Mouse (Mus musculus): ENCODE data around the gene Yap1.

The Yap1 gene

DNA sequence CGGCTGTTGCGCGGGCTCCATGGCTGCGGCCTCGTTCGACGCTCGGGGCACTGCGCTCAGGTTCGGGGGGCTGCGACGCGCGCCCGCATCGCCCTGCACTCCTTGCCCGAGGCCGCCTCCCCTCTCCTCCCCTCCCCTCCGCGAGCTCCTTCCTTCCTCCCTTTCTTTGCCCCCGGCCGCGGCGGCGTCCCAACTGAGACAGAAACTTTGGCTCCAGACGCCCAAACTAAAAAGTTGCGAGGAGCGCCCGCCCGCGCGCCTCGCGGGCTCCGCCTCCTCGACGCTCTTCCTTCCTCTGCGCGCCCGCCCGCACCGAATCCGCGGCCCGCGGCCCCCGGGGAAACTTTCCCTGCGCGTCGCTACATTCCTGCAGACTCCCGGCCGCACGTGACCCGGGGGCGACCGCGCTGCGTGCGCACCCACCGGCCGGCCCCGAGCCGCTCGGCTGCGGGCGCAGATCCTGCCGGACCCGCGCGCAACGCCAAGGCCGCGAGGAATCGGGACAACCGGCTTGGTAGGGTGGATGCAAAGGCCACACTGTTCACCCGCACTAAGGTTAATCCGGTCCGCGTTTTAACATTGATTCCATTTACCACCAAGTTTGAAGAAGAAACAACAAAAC lies at the start of gene Yap1:
Yap1 (minus strand) TSS at position 227 of the 622 bp plus-strand sequence.
- peak; percentile 57 for DNase-seq (ENCODE audit: extremely low spot score, low read depth, low spot score)

DNA sequence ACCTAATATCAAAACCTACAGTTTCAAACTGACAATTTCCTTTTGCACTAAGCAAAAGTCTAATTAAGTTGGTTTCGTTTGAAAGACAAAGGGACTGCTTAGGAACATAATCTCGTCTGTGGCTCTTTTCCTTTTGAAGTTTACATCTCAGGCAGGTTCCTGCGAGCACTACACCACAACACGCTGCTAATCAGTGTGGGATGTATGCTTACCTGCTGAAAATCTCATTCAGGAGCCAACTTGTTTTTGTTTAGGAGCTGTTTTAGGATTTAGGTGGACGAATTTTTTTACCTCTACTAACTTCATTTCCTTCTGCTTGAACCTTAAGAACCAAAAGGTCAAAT lies 38.6 kb upstream of the Yap1 start:
- DNase-seq (ENCODE audit: extremely low spot score, low read depth, low spot score) = no peak

DNA sequence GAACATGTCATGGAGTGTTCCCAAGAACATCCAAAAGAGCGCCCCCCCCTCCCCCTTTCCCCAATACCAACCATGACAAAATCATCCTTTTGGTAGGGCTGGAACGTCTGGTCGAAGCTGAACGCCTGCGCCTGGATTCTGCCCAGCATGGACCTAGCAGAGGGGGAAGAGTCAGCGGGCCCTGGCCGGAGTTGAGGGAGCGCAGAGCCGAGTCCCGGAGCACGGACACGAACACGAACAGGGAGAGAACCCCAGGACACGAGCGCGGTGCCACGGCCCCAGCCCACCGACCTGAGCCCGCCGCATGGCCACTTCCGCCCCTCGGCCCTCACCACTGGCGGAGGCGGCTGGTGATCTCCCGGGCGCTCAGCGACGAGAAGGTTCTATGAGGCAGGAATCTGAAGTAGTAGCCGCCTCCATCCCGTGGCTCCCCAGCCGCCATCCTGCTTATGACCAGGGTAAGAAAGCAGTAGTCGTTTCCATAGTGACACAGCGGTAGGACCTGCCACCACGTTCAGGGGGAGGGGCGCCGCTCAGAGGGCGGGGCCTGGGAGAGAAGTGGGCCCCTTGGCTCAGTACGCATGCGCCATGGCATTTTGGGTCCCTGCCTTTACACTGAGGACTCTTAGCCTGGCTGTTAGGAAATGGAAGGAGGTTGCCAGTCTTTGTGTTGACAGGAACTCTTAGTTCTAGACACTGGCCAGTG lies 38.1 kb upstream of the Yap1 start, which contains the start of gene Cfap300:
Cfap300 (minus strand) TSS at position 486 of the 706 bp plus-strand sequence.
- peak; percentile 93 for DNase-seq (ENCODE audit: extremely low spot score, low read depth, low spot score)

DNA sequence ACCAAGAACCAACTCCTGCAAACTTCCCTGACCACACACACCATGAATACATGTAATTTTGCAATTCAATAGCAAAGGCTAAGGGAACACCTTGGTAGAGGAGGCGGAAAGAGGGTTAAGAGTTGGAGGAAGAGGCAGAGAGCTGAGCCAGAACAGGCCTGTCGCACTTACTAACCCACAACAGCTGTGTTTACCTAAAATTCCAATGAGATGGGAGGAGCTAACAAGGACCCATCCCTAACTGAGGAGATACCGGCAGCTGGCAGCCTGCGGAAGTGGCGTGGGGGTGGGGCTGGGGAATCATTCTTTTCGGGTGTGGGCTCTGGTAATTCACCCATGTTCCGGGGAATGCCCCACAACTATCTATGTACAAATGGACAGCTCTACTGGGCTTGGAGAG lies 31.1 kb upstream of the Yap1 start:
- no peak for DNase-seq (ENCODE audit: extremely low spot score, low read depth, low spot score)

DNA sequence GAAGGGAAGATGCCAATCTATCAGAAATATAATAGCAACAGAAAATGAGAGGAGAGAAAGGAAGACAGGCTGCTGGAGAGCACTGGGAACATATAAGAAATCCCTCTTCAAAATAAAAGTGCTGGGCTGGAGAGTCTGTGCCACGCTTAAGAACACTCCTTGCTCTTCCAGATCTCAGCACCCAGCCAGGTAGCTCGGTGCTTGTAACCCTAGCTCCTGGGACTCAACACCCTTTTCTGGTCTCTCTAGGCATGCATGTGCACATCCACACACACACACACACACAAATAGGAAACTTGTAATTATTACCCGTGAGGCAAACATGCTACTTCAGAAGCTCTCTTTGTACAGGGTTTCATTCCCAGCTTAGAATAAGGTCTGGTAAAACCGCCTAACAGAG lies 30.7 kb upstream of the Yap1 start:
- no peak for DNase-seq (ENCODE audit: extremely low spot score, low read depth, low spot score)

DNA sequence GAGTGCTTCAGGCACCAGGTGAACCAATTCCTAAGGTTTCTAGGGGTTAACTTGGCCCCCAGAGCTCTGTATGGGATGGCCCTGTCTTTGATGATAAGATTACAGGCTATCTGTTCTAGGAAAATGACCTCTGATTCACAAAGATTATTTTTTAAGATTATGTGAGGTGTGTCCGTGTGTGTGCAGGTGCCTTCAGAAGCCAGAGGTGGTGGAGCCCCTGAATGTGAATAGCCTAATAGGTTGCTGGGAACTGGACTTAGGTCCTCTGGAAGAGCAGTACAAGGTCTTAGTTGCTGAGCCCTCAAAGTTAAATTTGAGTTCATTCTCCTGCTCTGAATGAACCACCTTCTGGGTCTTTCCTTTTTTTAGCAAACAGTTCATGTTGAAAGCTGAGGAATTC lies 29.7 kb upstream of the Yap1 start:
- DNase-seq (ENCODE audit: extremely low spot score, low read depth, low spot score) = no peak

DNA sequence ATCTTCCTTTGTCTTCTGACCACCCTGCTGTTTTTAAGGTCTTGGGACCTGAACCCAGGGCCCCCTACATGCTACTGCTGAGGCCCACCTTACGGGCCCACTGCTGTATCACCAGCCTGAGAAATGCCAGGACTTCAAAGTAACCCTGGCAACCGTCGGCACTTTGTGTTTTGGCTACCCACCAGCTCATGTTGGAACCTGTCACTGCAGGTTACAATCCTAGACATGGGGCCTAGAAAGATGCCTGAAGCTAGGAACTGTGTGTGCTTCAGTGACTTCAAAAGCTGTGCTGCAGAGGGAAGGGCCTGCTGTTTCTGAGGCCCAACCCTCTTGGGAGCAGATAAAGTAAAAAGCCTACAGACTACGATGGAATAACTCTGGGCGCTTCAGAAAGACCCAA lies 28.5 kb upstream of the Yap1 start:
- no peak for DNase-seq (ENCODE audit: extremely low spot score, low read depth, low spot score)

DNA sequence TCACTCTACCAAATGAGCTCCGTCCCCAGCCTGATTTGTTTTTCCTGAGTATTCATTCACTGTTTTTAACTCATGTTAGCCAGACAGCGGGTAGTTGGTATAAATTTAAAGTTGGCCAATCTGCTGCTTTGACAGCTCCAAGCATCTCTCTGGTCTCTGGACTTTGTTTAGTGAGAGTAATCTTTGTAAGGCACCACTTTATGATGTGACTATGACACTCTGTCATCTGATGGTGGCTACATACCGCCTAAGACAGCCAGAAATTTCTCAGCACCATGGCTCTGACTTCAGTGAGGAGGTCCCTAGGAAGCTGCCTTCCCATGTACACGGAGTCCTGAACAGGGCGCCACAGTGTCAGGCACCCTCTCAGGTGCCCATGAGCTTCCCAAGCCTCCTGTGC lies 14.2 kb upstream of the Yap1 start:
- no peak for DNase-seq (ENCODE audit: extremely low spot score, low read depth, low spot score)

DNA sequence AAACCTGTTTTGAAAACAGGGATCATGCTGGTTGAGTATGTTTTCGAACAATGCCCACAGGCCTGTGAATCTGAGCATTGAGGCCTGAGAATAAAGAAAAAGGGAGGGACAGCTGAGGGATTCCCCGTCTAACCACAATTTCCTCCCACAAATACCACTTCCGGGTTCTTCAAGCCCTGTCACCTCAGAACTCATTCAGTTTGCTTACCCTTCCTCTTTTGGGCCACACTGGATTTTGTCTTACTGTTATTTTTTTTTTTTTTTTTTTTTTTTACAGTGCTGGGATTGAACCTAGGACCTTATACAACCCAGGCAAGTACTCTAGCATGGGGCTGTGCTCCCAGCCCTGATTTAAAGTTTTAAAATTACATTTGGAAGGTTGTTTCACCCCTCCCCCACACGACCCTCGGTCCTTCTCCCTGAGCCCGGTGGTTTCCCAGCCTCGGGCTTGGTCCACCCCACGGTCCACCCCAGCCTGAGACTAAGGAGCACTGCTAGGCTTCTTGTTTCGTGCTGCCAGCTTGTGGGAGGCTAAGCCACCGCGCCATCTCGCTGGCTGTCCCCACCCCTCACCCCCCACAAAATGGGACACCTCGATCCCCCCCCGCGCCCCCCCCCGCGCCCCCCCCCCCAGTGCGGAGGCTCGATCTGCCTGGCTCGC lies 13.0 kb upstream of the Yap1 start:
- no peak for DNase-seq (ENCODE audit: extremely low spot score, low read depth, low spot score)

DNA sequence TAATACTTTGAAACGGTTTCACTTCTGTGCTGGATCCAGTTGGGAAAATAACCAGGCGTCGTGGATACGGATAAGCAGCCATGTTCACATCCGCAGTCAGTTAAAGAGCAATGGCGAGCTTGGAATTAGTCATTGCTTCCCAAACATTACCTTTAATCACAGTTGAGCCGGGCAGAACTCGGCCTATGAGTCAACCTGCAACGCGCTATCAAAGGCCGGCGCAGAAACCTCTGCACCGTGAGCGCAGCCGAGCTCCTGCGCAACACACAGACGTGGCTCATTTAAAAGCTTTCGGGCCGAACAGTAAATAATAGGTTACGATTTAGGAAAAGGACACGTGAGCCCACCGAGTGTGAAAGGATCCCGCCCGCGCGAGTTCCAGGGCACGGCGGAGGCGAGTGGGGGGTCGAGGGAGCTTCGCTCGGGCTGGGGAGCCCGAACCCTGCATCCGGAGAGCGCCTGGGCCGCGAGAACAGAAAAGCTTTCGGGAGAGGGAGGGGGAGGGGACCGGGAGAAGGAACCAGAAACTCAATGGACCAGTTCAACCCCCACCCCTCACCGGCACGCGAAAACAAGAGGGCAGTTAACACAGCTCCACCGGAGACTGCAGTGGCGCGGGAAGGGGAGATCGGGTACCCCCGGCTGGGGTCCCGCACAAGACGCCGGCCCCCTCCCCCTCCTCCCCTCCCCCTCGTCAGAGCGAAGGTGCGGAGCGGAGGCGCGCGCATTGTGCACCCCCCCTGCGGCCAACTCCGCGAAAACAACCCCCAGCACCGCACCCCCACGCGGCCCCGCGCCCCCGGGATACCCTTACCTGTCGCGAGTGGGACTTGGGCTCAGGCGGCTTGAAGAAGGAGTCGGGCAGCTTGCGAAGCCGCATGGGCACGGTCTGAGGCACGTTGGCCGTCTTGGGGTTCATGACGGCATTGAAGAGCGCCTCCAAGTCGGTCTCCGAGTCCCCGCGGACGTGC lies 810 bp downstream of the Yap1 start:
- DNase-seq (ENCODE audit: extremely low spot score, low read depth, low spot score) = no peak

DNA sequence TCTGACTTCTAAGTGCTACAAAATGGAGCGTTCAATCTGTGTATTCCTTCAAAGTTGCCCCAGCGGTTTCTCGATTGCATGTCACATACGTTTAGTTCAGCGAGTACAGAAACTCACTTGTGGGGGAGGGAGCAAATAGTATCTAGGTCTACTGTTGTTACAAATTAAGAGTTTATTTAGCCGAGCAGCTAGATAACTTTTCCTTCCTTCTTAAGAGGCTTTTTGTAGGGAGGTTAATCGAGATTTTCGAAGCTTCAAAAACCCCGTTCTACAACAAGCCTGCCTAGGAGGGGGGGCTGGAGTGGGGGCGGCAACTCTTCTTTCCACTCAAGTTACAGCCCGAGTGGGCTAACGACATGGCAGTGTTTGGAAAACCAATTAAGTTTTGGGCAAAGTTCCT lies 1.6 kb downstream of the Yap1 start:
- DNase-seq (ENCODE audit: extremely low spot score, low read depth, low spot score) = no peak

DNA sequence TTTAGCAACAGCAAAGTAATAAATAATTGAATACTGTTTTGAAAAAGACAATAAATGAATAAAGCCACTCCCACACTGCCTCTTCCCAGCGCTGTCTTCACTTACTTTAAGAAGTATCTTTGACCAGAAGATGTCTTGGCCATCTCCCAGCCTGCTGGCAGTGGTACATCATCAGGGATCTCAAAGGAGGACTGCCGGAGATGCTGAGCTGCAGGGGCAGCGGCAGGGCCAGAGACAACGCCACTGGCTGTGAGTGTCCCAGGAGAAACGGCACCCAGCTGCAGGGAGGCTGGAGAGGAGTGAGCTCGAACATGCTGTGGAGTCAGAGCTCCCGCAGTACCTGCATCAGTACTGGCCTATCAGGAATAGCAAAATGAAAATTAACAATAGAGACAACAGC lies 3.0 kb downstream of the Yap1 start:
- DNase-seq (ENCODE audit: extremely low spot score, low read depth, low spot score) = no peak

DNA sequence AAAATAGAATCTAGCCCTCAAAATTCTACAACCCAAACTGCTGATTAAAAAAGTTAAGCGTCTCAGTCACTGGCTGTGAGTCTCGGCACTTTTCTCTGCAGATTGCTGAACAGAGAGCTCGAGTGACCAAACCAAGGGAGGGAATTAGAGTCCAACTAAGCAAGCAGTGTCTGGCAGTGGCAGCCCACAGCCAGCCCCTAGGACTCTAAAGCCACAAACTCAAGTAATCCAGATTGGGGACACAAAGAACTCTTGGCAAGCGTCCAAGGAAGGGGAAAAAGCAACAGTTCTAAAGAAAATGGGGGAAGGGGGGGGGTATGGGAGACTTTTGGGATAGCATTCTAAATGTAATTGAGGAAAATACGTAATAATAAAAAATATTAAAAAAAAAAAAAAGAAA lies 10.1 kb downstream of the Yap1 start:
- no peak for DNase-seq (ENCODE audit: extremely low spot score, low read depth, low spot score)

DNA sequence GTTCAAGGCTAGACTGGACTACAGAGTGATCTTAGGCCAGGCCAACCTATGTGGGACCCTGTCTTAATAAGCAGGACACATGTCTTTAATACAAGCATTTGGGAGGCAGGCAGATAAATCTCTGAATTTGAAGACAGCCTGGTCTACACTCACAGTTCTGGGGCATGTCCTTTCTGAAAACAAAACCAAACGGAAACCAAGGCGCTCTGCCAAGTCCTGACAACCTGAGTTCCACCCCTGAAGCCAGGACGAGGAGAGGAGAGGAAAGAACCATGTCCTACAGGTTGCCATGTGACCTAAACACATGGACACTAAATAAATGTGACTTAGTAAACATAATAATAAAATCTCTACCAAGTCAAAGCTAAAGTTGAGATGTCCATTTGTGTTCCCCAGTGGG lies 11.7 kb downstream of the Yap1 start:
- no peak for DNase-seq (ENCODE audit: extremely low spot score, low read depth, low spot score)

DNA sequence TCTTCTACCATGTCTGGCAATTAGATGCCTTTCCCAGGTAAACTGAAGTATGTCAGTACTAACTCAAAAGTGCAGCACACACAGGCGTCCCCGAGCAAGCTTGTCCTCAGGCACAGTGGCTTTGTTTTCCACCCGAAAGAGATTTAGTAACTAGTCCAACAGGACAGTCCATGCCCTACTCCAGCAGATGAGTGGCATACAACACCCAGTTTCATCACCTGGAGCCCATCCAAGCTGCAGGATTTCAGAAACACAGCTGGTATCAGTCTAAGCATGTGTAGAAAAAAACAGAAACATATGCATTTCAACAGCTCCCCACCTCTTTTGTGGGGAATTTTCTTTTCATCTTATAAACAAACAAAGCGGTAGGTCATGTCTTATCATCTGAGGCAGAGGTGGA lies 13.5 kb downstream of the Yap1 start:
- no peak for DNase-seq (ENCODE audit: extremely low spot score, low read depth, low spot score)

DNA sequence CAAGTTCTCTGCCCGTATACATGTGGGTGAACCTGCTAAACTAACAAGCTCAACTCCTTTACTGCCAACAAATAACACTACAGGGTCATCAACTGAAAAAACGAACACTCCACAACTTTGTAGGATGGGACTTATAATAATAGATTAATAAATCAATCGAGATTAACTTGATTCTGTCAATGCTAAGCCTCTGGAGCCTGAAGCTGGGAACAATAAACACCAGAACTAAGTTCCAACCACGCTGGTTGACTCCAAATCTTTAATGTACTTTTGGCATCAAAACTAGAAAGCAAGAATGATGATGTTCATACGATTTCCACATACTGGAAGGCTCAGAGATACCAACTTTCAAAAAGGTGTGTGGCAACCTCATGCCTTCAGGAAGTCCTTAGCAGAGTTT lies 17.3 kb downstream of the Yap1 start:
- no peak for DNase-seq (ENCODE audit: extremely low spot score, low read depth, low spot score)

DNA sequence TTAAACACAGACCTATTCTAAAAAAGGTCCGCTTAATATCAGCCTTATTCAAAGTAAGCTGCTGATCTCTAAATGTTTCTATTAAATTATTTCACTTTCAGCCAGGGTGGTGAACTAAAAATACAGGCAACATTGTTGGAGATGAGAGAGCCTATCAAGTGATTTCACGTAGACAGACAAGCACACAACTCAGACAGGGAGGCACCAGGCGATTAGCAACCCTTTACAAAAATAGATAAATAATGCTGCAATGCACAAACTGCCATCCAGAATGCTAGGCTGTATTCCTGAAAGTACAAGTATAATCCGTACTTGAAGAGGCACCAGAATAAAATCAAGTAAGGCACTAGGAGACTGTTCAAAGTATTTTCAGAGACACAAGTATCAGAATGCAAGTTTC lies 20.1 kb downstream of the Yap1 start:
- DNase-seq (ENCODE audit: extremely low spot score, low read depth, low spot score) = no peak

DNA sequence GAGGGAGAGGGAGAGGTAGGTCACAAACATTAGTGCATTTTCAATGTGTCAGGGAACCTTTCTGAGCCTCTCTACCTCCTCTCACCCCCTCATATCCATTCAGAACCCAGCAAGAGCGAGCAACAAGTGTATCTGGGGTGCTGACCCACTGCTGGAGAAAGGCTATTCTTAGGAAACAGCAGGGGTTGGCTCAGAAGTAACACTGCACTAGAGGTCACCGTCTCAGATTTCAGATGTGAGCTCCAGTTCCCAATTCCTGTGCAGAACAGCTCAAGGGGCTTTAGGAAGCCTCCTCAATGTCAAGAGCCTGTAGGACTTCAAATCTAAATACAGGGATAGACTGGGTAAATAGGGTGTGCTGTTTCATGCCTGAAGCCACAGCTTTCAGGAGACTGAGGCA lies 20.7 kb downstream of the Yap1 start:
- DNase-seq (ENCODE audit: extremely low spot score, low read depth, low spot score) = no peak

DNA sequence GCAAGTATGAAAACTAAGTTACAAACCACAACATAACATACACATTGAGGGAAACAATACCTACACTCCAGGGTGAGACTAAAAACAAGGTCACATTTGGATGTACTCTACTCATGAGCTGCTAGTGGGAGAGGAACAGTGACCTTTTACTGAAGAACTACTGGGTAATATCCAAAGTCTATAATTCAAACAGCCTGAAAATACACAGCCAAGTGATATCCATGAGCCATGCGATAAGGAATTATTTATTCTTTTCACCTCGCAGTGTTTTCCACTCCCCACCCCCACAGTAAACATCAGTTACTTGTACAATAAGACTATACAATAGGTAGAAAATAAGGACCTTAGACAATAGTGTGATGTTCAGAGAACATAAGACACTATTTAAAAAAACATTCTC lies 24.2 kb downstream of the Yap1 start:
- no peak for DNase-seq (ENCODE audit: extremely low spot score, low read depth, low spot score)

DNA sequence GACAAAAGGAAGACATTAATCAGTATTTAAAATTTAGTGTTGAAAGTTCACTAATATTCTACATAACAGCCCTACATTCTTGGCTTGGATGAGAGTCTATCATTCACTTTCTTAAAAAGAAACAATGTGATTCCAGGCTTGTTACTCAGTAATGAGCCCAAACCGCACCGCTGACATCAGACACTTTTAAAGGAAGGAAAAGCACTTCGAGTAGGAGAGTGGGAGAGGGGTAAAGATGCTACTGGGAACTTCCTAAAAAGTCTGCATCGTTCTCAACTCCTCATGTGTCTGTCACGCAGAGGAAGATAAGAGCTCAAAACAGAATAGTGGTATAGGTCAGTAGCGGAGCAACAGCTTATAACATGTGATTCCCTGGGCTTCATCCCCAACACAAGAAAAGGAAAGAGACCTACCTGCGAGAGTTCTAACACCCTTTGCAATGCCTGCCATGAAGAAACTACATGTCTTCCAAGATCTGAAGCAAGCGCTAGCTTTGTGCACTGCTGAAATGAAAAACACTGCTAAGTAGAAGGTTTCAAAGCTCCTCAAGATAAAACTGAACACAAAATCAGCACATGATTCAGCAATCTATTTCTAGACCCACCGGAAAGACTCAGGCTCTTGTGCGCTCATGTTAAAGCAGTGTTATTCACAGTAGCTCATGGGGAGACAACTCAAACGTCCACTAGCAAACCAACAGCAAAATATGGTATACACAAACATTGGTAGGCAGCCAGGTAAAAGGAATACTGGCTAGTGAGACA lies 25.1 kb downstream of the Yap1 start:
- DNase-seq (ENCODE audit: extremely low spot score, low read depth, low spot score) = no peak

DNA sequence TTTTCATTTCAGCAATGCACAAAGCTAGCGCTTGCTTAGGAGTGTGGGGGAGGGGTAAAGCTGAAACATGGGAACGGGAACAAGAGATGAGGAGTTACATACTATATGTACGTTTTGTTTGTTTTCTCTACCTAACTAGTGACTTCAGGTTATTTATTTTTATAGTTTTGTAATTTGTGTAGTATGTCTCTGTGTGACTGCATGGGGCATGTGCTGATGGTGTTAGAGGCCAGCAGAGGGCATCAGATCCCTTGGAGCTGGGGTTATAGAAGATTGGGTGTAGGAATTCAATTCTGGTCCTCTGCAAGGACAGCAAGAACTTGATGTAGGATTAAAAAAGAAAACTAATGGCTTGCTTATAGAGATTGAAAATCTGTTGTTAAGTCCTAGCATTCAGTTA lies 25.9 kb downstream of the Yap1 start:
- DNase-seq (ENCODE audit: extremely low spot score, low read depth, low spot score) = no peak
